Mouse (Mus musculus): ENCODE measurements around the gene 2810021J22Rik.

DNA sequence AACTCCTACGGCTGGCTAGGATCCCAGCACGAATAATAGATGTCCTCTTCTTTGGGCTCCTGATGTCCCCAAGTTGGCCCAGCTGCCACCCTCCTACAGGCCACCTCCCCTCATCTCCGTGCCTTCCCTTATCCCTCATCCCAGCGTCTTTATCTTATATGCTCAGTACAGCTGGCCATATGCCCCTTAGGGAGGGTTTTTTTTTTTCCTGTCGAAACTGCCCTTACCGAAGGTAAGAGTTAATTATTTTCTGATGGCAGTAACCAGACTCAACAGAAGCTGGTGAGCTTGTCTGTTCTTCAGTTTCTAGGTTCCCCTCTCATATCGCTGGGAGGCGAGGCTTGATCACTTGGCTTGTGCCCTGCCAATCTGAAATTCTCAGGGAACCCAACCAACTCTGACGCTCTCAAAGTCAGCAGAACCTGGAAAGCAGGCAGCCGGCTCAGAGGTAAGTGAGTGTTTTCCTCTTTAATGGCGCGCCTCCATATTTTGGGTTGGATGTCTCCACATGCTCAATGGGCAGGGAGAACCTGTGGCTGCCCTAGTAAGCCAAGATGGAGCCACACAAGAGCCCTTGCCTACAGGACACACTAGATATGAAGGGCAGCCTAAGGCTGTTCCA, 50.8 kb downstream of the 2810021J22Rik start, which contains the start of gene Btnl10:
- TF ChIP-seq POLR2A (IDR thresholded peaks at IDR 0.05; ENCODE audit: borderline replicate concordance, insufficient read depth, low read length), result no peak
- no peak for TF ChIP-seq CTCF (IDR thresholded peaks at IDR 0.05; ENCODE audit: borderline replicate concordance, insufficient read depth, low read depth, low read length)
